Mouse (Mus musculus) erythroblast, embryonic 14.5 days (primary cell): Measurements from ENCODE around the gene Prcd. TPM values are rescaled to one million over a fixed set of nuclear protein-coding genes. Genes with fewer than 3 reads are reported as not detected.
"Not testable (repeated sequence)": the region's sequence is repeated elsewhere in the genome, so short reads cannot be mapped to it uniquely, and the experiment has no call there.

Experiments
- H3K27me3 ChIP-seq: 2 replicates; pipeline ENCODE4 v1.6.1; 2012; ENCODE audit warnings: inconsistent platforms; ENCODE audit not compliant: control insufficient read depth
- H3K36me3 ChIP-seq: 2 replicates; pipeline ENCODE4 v1.6.1; 2012; ENCODE audit warnings: mild to moderate bottlenecking, inconsistent platforms; ENCODE audit not compliant: control insufficient read depth
- H3K4me1 ChIP-seq: 2 replicates; pipeline ENCODE4 v1.6.1; 2012; ENCODE audit warnings: inconsistent platforms; ENCODE audit not compliant: control insufficient read depth
- H3K4me3 ChIP-seq: replicated peaks from 2 replicates; pipeline ENCODE3; 2012; ENCODE audit warnings: moderate library complexity, mild to moderate bottlenecking, inconsistent platforms
- H3K9me3 ChIP-seq: 2 replicates; pipeline ENCODE4 v1.6.1; 2012; ENCODE audit warnings: low read length, inconsistent platforms, mixed read lengths; ENCODE audit not compliant: control insufficient read depth
- GATA1 ChIP-seq: IDR thresholded peaks from 2 replicates; pipeline ENCODE4 v1.6.1; 2012; ENCODE audit warnings: low read length, inconsistent platforms, mixed read lengths
- TAL1 ChIP-seq: IDR thresholded peaks from 3 replicates; pipeline ENCODE4 v1.6.1; 2012; ENCODE audit warnings: low read length, inconsistent platforms, mixed read lengths
- polyA plus RNA-seq: library from polyadenylated mRNA; stranded (reverse); fragments of >175 nt; gene quantifications from 2 replicates; pipeline ENCODE4 v1.2.3, GENCODE M21; 2012

Gene Prcd
- polyA plus RNA-seq = not detected in 2 replicates

DNA sequence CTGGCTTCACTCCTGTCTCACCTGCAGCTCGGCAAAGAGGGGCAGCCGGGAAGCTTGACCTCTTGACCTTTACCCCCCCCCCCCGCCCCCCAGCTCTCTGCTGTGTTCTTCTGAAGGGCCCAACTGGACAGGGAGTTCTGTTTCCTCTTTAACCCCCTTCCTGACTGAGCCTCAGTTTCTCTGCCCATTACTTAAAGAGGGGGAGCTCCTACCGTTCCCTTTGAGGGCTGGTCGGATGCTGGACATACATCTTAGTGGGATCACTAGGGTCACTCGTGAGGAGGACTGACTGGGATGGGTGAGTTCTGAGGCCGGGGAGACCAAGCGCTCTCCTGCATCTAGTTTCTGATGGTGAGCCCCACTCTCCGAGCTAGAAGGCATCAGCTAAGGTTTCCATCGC, at the start of gene Prcd:
Gene Prcd, plus strand, starts transcription at position 301 of the 400 bp plus-strand sequence.
- H3K4me3 ChIP-seq = no peak within 1 kb of the TSS
- peaks cover 65% of the 10 kb centered on the region for H3K27me3 ChIP-seq
- H3K9me3 ChIP-seq = peaks cover 4% of the 10 kb centered on the region; the same call in 1 of the 2 replicates
- H3K4me1 ChIP-seq = peaks cover 24% of the 10 kb centered on the region
- TF ChIP-seq GATA1 (no peak), TAL1 (no peak)
- H3K36me3 ChIP-seq = no peaks in the 10 kb centered on the region

- peaks cover 99% of the 10 kb centered on the region for H3K36me3 ChIP-seq
- no peaks in the 10 kb centered on the region for H3K27me3 ChIP-seq
- H3K9me3 ChIP-seq = no peaks in the 10 kb centered on the region
- peaks cover 16% of the 10 kb centered on the region for H3K4me1 ChIP-seq
- no peak overlapping the region for H3K4me3 ChIP-seq
- no peak for TF ChIP-seq GATA1
- TF ChIP-seq TAL1 = no peak
Observed at GRCm38 (mm10) chr11:116604097-116604496, 49.2 kb upstream of the Prcd start.

GRCm38 (mm10) chr11:116607717-116608116, 45.6 kb upstream of the Prcd start:
- Histone ChIP-seq H3K4me1 (peaks cover 40% of the 10 kb centered on the region), H3K4me3 (no peak overlapping the region), H3K9me3 (no peaks in the 10 kb centered on the region), H3K36me3 (peaks cover 92% of the 10 kb centered on the region), H3K27me3 (no peaks in the 10 kb centered on the region)
- no peak for TF ChIP-seq GATA1
- TF ChIP-seq TAL1 = no peak

DNA sequence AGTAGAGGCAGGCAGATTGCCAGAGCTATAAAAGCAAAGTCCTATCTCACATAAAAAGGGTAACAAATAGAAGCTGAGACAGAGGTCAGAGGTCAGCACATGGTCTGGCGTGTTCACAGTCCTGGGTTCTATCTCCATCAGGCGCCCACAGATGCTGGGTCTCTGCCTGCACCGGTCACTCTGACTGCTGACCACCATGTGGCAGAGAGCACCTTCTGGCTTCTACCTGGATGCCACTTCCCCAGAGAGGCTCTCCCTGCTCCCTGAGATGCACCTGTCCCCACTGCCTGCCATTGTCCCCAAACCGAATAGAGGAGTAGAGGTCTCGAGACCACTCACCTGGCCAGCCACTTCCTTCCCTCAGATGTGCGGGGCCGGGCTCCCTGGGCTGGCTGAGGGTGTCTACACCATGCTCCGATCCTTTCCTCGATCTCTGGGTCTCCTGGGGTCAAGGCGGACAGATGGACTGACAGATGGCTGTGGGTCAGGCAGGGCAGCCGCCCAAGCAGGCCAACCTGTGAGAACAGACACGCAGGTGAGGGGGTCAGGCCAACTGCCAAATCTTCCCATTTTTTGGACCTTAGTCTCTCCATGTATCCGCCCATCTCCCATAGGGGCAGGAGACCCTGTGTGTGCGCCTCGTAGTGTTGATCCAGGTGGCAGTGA, 43.2 kb upstream of the Prcd start:
- peaks cover 56% of the 10 kb centered on the region for H3K4me1 ChIP-seq
- no peaks in the 10 kb centered on the region for H3K9me3 ChIP-seq
- TF ChIP-seq TAL1 = no peak
- TF ChIP-seq GATA1 = no peak
- peaks cover 91% of the 10 kb centered on the region for H3K36me3 ChIP-seq
- H3K27me3 ChIP-seq = no peaks in the 10 kb centered on the region
- no peak overlapping the region for H3K4me3 ChIP-seq

GRCm38 (mm10) chr11:116611168-116611567, 42.2 kb upstream of the Prcd start:
- H3K4me3 ChIP-seq, H3K27me3 ChIP-seq, H3K9me3 ChIP-seq: not testable (repeated sequence)
- peaks cover 66% of the 10 kb centered on the region for H3K4me1 ChIP-seq
- H3K36me3 ChIP-seq = peaks cover 80% of the 10 kb centered on the region

GRCm38 (mm10) chr11:116611883-116612282, 41.5 kb upstream of the Prcd start:
- peaks cover 74% of the 10 kb centered on the region for H3K4me1 ChIP-seq
- no peaks in the 10 kb centered on the region for H3K9me3 ChIP-seq
- peaks cover 77% of the 10 kb centered on the region for H3K36me3 ChIP-seq
- TF ChIP-seq GATA1 (no peak), TAL1 (no peak)
- H3K4me3 ChIP-seq = no peak overlapping the region
- H3K27me3 ChIP-seq = no peaks in the 10 kb centered on the region

DNA sequence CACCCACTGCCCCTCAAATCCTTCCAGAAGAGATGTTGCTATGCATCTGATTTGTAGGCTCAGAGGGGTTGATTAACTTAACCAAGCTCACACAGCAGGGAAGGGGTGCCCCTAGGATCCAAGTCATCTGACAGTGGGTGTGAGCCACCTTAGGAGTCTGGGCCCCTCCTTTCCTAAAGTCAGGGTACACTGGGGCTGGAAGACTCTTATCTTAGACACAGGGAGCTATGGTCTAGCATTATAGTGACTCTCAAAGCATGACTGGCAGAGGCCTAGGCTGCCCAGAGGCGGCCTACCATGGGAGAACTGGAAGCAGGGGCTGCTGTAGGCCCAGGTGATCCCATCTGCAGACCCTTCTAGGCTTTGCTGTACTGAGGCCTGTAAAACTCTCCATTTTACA, 40.8 kb upstream of the Prcd start:
- TF ChIP-seq TAL1 (no peak), GATA1 (no peak)
- peaks cover 75% of the 10 kb centered on the region for H3K36me3 ChIP-seq
- H3K4me3 ChIP-seq = no peak overlapping the region
- H3K4me1 ChIP-seq = peaks cover 80% of the 10 kb centered on the region
- H3K9me3 ChIP-seq = no peaks in the 10 kb centered on the region
- no peaks in the 10 kb centered on the region for H3K27me3 ChIP-seq

DNA sequence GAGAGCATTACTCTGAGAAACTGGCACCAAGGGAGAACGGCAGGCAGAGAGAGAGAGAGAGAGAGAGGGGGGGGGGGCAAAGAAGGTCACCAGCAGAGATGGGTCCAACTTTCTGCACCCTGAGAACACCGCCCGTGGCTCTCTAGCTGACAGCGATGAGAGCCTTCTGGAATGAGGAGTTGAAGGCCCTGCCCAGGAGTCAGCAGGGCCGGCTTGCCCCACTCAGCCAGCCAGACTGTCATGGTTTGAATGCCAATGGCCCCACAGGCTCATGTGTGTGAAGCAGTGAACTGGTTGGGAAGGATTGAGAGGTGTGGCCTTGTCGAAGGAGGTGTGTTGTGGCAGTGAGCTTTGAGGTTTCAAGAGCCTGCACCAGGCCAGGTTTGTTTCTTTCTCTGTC, 40.1 kb upstream of the Prcd start:
- no peak overlapping the region for H3K4me3 ChIP-seq
- no peaks in the 10 kb centered on the region for H3K27me3 ChIP-seq
- H3K36me3 ChIP-seq = peaks cover 75% of the 10 kb centered on the region
- no peaks in the 10 kb centered on the region for H3K9me3 ChIP-seq
- TF ChIP-seq TAL1 (no peak), GATA1 (no peak)
- peaks cover 84% of the 10 kb centered on the region for H3K4me1 ChIP-seq

GRCm38 (mm10) chr11:116615735-116616437, 37.4 kb upstream of the Prcd start:
- H3K9me3 ChIP-seq = no peaks in the 10 kb centered on the region
- TF ChIP-seq TAL1 = peak; percentile 52; the same call in 2 of the 3 replicates
- peak; percentile 71 for TF ChIP-seq GATA1
- no peaks in the 10 kb centered on the region for H3K27me3 ChIP-seq
- peaks cover 72% of the 10 kb centered on the region for H3K36me3 ChIP-seq
- H3K4me3 ChIP-seq = peak overlapping the region; percentile 65
- H3K4me1 ChIP-seq = peaks cover 97% of the 10 kb centered on the region
